Mouse (Mus musculus): Measurements from ENCODE around the gene Ppp2r2c.
A peak's percentile ranks its signal among the peaks of the same experiment; 100 is the strongest.

Gene Ppp2r2c

DNA sequence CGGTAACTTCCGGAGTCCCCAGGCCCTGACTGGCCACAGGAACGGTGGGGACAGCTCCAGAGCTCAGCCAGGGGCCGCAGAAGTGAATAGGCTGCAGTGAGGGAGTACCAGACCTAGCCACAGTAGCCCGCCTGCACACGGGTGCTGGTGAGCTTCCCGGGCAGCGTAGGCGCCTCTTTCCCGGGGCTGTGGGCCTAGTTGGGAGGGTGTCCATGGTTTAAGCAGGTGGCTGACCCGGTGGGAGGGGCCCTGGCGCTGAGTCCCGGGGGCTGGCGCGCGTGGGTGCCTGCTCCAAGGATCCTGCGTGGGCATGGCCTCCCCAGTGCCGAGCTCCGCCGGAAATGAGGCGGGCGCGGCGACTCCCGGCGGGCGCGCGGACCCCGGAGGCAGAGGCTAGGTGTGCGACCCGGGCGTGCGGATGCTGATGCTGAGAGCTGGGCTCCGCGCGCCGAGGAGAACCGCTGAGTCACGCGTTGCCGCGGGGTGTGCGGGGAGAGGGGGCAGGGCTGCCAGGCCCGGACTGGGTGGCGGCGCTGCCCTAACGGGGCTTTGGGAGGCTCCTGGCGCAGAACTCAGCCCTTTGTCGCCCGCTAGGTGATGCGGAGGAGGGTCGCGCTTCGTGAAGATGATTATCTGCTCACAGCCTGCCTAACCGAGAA lies 1.4 kb downstream of the Ppp2r2c start:
- DNase-seq (ENCODE audit: low read depth, low spot score), result no peak

- no peak for DNase-seq (ENCODE audit: low read depth, low spot score)
Measured at GRCm38 (mm10) chr5:36870916-36871315, 2.6 kb downstream of the Ppp2r2c start.

DNA sequence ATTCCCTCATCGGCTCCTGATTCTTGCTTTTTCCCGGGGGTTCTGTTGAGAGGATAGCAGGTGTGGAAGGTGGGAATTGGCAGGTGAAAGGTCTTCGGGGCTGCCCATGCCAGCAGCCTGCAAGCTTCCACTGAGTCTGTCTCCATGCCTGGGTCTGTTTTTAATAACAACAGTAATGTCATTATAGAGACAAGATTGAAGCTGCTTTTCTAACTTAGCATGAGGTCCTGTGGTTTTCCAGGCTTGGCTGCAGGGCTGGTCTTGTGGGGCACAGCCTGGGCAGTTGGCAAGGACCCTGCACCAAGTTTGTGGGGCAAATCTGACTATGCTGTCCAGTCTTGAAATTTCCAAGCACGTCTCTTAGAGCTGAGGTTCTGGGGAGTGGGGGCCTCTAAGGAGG lies 7.6 kb downstream of the Ppp2r2c start:
- DNase-seq (ENCODE audit: low read depth, low spot score), result no peak

DNA sequence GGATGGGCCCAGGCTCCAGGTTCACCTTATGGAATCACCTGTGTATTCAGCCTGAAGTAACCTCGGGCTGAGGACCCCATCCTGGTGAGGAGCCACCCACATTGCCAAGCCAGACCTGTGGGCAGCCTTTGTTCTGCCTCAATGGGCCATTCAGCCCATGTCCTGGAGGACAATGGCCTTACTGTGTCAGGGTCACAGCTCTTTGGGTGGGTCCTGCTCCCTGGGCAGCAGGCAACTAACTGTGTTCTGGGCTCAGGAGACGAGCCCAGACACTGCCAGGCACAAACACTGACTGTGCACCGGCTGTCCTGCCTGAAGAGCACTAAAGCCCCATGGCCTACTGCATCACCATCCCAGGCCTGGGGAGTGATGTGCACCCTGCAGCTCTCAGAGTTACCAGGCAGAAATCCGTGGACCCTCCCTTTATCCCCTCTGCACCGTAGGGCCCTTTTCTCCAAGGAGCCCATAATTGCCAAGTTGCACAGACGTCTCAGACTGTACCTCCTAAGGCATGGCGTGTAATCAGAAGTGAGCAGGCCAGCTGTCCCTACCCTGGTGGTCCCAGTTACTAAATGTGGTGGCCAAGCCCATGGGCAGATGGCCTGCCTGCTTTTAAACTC lies 8.6 kb downstream of the Ppp2r2c start:
- no peak for DNase-seq (ENCODE audit: low read depth, low spot score)

- DNase-seq (ENCODE audit: low read depth, low spot score), result no peak
Measured at GRCm38 (mm10) chr5:36877641-36878040, 9.3 kb downstream of the Ppp2r2c start.

GRCm38 (mm10) chr5:36878801-36879200 lies 10.5 kb downstream of the Ppp2r2c start:
- no peak for DNase-seq (ENCODE audit: low read depth, low spot score)

- DNase-seq (ENCODE audit: low read depth, low spot score), result no peak
Measured at GRCm38 (mm10) chr5:36880622-36881021, 12.3 kb downstream of the Ppp2r2c start.

GRCm38 (mm10) chr5:36883516-36883915 lies 15.2 kb downstream of the Ppp2r2c start:
- no peak for DNase-seq (ENCODE audit: low read depth, low spot score)

- DNase-seq (ENCODE audit: low read depth, low spot score), result no peak
Measured at GRCm38 (mm10) chr5:36885067-36885466, 16.8 kb downstream of the Ppp2r2c start.

DNA sequence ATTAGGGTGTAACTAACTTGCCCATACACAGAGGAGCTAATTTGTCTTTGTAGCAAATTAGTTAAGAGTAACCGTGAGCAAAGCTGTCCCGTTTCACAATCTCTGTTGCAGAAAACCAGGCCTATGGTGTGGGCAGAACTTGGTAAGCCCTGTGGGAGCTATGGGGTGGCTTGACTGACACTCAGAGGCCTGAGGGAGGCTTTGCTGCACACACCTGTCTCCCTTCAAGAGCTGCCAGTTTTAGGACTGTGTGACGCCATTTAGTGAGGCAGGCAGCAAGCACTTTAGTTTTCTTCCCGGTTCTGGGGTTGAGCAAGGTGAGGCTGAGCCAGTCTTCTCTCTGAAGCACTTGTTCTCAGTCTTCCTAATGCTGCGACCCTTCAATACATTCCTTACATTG lies 17.3 kb downstream of the Ppp2r2c start:
- no peak for DNase-seq (ENCODE audit: low read depth, low spot score)

- DNase-seq (ENCODE audit: low read depth, low spot score), result no peak
Measured at GRCm38 (mm10) chr5:36886298-36886697, 18.0 kb downstream of the Ppp2r2c start.

DNA sequence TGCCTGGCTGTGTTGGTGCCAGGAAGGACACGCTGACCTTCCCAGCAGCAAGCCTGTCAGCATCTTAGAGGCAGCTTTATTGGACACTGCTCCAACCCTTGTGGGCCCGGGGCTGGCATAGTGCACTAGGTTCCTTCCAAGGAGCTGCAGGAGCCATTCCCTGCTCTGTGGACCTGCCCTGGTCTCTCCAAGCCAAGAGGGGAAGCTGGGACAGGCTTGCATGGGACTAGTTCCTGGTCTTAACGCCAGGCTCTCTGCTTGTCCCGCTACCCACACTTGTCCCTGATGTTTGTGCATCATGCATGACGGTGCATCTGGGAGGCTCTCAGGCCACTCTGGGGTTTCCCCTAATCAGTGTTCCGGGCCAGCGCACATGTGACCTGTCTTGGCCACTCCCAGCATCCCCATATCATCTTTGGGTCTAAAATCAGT lies 18.6 kb downstream of the Ppp2r2c start:
- no peak for DNase-seq (ENCODE audit: low read depth, low spot score)

DNA sequence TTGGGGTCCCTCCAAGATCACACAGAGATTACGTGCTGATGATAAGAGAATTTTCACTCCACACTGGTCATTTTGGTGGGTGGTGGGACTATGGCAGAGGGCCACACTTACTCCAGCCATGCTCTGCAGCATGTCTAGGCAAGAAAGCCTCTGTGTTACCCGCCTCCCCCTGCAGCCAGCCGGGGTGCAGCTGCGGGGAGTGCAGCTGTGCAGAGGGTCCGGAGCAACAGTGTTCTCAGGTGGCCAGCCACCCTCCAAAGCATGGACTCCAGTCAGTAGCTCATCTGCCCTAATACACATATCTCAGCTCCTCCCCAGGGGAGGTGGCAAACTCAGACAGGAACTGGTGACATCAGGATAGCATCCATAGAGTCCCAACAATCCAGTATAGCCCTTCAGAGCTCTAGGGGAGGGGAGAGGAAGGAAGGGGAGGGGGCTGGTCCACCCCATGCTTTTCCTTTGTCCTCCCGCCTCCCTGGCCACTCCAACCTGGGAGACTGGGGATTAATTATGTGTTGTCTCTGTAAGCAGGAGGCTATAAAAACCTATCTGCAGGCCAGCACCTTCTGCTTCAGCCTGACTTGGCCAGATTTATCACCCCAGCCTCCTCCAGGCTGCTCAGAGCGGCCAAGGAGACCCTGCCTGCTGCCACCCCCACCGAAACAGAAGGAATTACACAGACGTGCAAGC lies 19.1 kb downstream of the Ppp2r2c start:
- no peak for DNase-seq (ENCODE audit: low read depth, low spot score)

DNA sequence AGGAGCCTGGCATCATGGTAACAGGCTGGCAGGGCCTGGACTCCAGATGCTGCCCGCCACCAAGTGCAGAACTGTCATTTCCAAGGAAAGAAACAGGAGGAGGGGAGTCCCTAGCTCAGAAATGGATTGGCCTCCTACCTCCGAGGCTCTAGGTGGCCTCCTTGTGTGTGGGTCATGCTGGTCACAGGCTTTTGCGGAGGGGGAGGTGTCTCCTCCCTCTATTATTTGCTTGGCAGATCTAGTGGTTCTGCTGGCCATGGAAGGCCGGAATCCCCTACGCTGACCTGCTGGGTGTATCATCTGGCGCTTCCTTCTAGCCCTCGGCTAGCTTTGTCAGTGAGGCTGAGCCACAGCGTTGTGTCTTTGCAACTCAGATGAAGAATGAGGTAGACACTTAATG lies 20.2 kb downstream of the Ppp2r2c start:
- DNase-seq (ENCODE audit: low read depth, low spot score), result no peak

DNA sequence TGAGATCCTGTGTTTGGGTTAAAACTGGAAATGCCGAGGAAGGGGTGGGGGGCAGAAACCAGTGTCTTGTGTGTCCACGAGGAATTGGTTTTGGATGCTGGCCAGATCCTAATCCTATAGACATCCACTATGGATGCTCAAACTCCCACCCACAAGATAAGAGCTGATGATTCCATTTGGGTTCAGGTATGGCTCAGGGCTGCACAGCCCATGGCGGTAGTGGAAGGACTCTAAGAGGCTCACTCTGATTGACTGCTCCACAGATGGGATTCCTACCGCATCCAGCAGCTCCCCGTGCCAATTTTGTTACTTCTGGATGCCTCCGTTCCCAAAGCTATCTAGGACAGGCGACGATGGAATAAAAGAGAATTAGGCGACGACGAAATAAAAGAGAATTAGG lies 20.6 kb downstream of the Ppp2r2c start:
- DNase-seq (ENCODE audit: low read depth, low spot score), result no peak

GRCm38 (mm10) chr5:36889380-36889886 lies 21.1 kb downstream of the Ppp2r2c start:
- DNase-seq (ENCODE audit: low read depth, low spot score), result no peak

DNA sequence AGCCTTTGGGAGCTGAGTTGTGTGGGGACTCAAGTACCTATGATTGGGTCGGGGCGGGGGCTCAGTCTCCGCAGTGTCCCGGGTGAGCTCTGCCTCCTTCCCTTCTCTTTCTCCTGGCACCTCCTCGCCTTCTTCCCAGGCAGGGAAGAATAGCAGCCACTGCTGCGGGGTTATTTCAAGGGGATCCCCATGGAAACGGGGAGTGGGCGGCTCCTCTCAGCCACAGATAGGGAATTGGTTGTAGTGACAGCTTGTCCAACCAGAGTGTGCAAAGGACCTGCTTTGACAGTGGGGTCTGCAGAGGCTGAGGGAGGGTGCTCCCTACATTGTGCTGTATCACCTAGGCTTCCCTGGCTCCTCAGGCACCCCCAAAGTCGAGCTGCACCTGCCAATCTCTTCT lies 22.5 kb downstream of the Ppp2r2c start:
- DNase-seq (ENCODE audit: low read depth, low spot score), result no peak

DNA sequence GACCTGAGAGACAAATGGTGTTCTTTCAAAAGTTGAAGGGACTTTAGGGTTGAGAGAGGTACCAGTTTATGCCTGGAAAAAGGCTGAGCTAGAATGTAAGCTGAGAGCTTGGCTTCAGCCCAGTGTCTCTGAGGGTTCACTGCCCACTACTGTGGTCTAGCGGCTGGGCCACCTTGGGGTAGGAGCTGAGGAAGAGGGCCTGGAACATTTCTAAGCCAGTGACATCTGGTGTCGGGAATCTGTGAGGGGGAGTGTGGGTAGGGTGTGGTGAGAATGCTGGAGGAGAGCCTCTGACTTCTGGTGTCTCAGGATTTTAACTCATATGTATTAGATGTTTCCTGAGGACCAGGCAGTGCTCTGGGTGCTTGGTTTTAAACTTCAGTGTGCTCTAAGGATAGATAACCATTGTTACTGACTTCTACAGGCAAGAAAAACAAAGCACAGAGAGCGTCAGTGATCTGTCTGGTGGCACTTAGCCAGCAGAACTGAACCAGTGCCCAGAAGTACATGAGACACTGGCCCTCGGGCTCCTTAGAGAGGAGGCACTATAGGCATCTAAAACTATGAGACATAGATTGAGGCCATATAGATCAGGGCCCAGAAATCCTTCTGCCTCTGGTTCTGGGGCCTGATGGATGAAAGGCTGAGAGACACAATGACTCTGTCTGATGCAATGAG lies 23.6 kb downstream of the Ppp2r2c start:
- DNase-seq (ENCODE audit: low read depth, low spot score), result peak; percentile 44

GRCm38 (mm10) chr5:36893263-36893662 lies 24.9 kb downstream of the Ppp2r2c start:
- DNase-seq (ENCODE audit: low read depth, low spot score), result no peak

DNA sequence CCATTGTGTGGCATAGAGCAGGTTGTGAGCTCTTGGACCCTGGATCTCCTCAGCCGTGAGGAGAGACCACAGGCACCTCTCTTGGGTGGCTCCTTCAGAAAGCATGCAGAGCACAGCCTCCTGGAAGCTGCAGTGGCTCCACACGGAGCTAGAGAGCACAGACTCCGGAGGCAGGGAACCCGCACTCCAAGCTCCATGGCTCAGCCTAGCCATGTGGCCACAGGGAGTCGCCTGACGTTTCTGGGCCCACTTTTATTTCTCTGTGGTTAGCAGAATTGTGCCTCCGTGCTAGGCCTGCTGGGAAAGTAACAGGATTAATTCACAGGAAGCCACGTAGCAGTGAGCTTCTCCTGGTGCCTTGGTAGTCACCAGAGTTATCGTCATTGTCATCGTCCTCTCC lies 25.8 kb downstream of the Ppp2r2c start:
- DNase-seq (ENCODE audit: low read depth, low spot score), result no peak

- DNase-seq (ENCODE audit: low read depth, low spot score), result no peak
Measured at GRCm38 (mm10) chr5:36894604-36895368, 26.5 kb downstream of the Ppp2r2c start.
